Mouse (Mus musculus): ENCODE measurements at regions not wholly inside any gene's neighbourhood (a gene's known extent, or its start where the extent isn't known, plus 50 kb on each side); places are given as distances from the start of the nearest gene placed in this dataset.

GRCm38 (mm10) chr1:76957411-76957810 lies 557.5 kb downstream of the Epha4 start:
- TF ChIP-seq POLR2A (IDR thresholded peaks at IDR 0.05; ENCODE audit: extremely low read depth, insufficient read depth, low read length), result no peak
- TF ChIP-seq CTCF (IDR thresholded peaks at IDR 0.05; ENCODE audit: extremely low read depth, insufficient read depth, low read length), result no peak
